Mouse (Mus musculus): Measurements from ENCODE around the gene Bicral.
"Not testable (repeated sequence)": the region's sequence is repeated elsewhere in the genome, so short reads cannot be mapped to it uniquely, and the experiment has no call there.

Bicral gene

GRCm38 (mm10) chr17:46787974-46788373, 70.3 kb downstream of the Bicral start:
- DNase-seq, result not testable (repeated sequence)

DNA sequence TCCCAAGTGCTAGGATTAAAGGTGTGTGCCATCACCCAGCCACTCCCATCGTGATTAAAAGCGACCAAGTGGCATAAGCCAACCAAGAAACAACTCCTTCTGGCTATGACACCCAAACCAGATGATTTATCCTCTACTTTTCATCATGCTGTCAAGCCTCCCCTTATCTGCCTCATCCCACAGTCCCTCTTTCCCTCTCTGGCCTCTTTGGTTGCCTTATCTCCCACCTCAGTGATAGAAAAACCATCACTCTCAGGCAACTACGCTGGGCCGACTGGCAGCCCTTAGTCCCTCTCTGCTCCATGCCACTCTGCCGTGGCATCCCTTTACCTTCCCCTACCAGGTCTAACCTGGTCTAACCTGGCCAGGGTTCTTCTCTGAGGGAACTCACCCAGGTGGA, 71.3 kb downstream of the Bicral start:
- DNase-seq, result peak; percentile 40

DNA sequence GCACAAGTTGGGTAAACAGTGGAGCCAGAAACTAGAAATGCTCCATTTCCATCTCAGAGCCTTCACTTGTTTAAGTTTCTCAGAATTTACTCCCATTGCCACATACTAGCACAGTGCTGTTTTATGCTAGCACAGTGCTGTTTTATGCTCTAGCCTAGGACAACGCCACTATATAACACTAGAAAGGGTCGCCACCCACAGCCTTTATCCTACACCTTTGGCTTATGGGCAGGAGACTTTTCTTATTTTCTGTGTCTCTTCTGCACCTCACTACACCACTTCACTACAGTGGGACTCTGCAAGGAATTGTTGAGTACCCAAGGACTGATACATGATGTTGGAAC, 75.1 kb downstream of the Bicral start:
- DNase-seq, result no peak

GRCm38 (mm10) chr17:46782341-46783221, 75.7 kb downstream of the Bicral start, which contains the start of gene Rpl7l1:
Gene Rpl7l1, minus strand, starts transcription at chr17:46782672.
- DNase-seq, result peak; percentile 95

DNA sequence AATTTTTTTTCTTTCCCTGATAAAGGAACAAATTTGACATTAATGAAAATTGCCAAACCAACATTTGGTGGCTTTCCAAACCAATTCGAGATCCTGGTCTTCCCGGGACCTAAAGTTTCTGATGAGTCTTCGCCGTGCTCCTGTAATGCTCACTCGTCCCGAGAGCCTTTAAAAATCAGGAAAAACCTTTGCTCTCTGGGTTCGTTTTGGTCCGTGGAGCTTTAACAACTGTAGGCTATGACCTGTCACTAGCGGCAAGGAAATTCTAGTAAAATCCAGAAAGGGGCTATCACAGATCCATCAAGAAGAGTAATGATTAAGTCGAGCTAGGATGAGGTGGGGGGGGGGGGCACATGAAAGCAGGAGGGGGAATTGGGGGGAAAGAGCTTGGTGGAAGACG, 76.4 kb downstream of the Bicral start:
- no peak for DNase-seq

GRCm38 (mm10) chr17:46776087-46776486, 82.2 kb downstream of the Bicral start:
- no peak for DNase-seq

DNA sequence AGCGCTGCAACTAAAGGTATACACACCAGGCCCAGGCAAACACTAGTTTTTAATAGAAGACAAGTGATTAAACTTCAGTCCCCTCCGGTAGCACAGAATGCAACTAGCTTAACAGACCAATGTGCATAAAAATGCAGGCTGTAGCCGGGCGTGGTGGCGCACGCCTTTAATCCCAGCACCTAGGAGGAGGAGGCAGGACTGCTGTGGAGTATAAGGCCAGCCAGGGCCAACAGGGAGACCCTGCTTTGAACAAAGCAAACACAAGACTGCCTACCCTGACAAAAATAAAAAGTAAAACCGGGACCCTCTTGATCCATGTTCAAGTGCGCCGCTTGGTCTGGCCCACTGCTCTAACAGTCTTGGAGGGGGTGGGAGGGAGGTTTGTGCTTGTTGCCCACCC, 83.2 kb downstream of the Bicral start:
- DNase-seq, result no peak

DNA sequence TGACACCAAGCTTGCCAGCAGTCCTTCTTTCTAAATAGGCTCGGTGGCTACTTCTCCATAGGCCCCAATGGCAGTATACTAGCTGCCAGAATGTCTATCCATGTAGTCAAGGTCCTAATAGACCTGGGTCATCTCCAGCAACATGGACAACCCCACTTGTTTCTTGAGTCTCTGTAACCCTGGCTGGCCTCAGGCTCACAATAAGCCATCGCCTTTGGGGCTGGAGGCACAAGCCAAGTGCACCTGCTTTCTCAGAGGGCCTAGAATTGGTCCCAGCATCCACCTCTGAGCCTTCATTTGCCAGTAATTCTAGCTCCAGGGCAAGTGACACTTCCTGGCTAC, 84.2 kb downstream of the Bicral start:
- no peak for DNase-seq

DNA sequence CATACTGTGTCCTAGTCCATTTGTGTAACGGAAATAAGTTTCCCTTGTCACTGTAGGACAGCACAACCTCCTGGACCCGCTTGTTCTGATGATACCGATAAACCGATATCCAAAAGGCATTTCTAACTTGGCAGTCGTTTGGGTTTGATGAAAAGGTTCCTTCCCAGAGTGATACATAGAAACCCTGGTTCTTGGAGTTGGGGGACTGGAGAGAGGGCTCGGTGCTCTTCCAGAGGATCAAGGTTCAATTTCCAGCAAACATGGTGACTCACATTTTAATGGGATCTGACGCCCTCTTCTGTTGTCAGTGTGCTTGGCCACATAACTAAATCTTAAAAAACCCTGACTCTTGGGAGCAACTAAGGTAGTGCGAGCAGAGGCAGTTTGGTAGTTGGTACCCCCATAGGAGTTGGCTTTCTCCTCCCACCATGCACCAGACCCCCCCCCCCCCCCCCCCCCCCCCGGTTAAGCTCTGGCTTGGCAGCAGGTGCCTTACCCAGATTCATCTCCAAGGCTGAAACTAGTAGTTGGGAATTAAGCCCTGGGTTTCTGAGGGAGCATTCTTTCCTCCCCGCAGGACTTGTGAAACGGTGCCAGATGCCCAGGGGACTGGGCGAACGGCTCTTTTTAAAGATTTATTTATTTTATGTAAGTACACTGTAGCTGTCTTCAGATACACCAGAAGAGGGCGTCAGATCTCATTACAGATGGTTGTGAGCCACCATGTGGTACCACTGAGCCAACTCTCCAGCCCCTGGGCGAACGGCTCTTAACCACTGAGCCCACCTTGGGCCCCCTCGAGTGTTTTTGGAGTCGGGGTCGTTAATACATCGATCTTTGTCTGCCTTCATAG, 84.8 kb downstream of the Bicral start:
- DNase-seq, result peak; percentile 25

GRCm38 (mm10) chr17:46772404-46773277, 85.6 kb downstream of the Bicral start, which contains the start of gene 2310039H08Rik:
Gene 2310039H08Rik, plus strand, starts transcription at chr17:46772635.
- peak; percentile 83 for DNase-seq

- no peak for DNase-seq
Observed at GRCm38 (mm10) chr17:46772038-46772403, 86.3 kb downstream of the Bicral start.

DNA sequence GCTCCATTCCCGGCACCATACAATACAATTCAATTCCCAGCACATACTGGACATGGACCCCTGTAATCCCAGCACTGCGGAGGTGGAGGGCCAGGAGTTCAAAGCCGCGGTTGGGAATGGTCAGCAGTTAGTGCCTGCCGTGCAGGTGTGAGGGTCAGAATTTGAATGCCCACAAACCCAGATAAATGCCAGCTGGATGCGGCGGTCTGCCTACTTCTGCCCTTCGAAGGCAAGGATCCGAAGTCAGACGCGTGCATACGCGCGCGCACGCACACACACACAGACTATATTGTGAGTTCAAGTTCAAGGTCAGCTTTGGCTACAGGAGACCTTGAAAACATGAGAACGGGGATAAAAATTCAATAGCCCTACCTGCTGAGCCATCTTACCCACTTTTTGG, 86.7 kb downstream of the Bicral start:
- DNase-seq, result no peak

DNA sequence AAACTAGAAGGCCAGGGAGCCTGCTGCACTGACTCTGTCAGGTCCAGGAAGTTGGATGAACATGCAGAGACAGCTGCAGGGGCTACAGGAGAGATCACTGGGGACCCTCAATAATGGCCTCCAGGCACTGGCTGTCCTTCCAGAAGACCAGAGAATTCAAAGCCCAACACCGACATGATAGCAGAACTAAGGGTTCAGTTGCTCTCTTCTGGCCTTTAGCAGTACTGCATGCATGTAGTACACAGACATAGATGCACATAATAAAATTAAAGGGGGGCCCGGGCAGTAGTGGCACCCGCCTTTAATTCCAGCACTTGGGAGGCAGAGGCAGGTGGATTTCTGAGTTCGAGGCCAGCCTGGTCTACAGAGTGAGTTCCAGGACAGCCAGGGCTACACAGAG, 87.3 kb downstream of the Bicral start:
- DNase-seq, result no peak

GRCm38 (mm10) chr17:46770546-46770945, 87.7 kb downstream of the Bicral start:
- no peak for DNase-seq

- DNase-seq, result peak; percentile 47
Observed at GRCm38 (mm10) chr17:46767868-46768267, 90.4 kb downstream of the Bicral start.

DNA sequence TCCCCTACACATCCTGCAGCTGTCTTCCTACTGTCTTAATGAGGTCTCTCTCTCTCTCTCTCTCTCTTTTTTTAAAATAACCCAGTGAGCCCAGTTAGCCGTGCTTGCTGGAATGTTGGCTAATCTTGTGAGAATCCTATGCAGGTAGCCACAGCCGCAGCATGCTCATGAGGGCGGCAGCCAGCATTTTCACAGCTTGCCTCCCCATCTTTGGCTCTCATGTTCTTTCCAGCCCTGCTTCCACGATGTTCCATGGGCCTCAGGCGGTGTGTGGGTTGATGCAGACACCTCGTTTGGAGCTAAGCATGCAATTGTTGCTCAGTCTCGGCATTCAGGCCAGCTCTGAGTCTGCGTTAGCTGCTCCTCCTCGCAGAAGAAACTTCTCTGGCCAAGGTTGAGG, 93.4 kb downstream of the Bicral start:
- not testable (repeated sequence) for DNase-seq

- no peak for DNase-seq
Observed at GRCm38 (mm10) chr17:46763544-46763943, 94.7 kb downstream of the Bicral start, which contains the start of gene Ptcra. Gene Ptcra, minus strand, starts transcription at chr17:46763712.

GRCm38 (mm10) chr17:46758753-46759152, 99.5 kb downstream of the Bicral start:
- DNase-seq, result no peak

GRCm38 (mm10) chr17:46751794-46752556, 106.3 kb downstream of the Bicral start, which contains the start of gene Cnpy3:
Gene Cnpy3, minus strand, starts transcription at chr17:46752214.
- peak; percentile 98 for DNase-seq

- DNase-seq, result no peak
Observed at GRCm38 (mm10) chr17:46751056-46751793, 107.1 kb downstream of the Bicral start.

DNA sequence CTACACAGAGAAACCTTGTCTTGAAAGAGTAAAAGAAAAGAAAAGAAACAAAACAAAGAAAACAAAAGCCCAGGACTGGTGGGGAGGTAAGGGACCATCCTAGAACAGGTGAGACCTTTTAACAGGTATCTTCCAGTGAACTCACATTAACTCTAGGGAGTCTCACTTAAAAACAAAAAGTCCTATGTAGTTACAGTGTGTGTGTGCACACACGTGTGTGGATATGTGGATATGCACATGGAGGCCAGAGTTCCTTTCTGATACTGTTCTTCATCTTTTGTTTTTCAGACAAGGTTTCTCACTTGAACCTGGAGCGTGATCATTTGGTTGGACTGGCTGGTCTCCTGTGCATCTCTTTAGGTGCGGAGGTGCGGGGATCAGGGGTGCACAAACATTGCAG, 107.7 kb downstream of the Bicral start:
- no peak for DNase-seq

Measured in liver (tissue).